Mouse (Mus musculus) left cerebral cortex, postnatal 36 days (tissue): ENCODE data around the gene Clrn3. TPM values are rescaled to one million over a fixed set of nuclear protein-coding genes. Genes with fewer than 3 reads are reported as not detected.

Experiments used
- DNase-seq, 2 experiments: peaks; one replicate each; pipeline ENCODE4 v3.0.0; 2021 to 2022; ENCODE audit warnings: low spot score in 2 of 2, mixed read lengths in 1 of 2
- intact Hi-C: fragments of 180-260 bp; cut with DNase I; formaldehyde crosslinking; loops from one replicate; pipeline ENCODE4 v1.15.1; 2025
- total RNA-seq, 2 experiments: library from RNA; stranded (reverse); gene quantifications; 2 replicates each; pipeline ENCODE4 v1.2.3; 2021

Clrn3 gene
- total RNA-seq, 2 experiments from 2014 or later = not detected

DNA sequence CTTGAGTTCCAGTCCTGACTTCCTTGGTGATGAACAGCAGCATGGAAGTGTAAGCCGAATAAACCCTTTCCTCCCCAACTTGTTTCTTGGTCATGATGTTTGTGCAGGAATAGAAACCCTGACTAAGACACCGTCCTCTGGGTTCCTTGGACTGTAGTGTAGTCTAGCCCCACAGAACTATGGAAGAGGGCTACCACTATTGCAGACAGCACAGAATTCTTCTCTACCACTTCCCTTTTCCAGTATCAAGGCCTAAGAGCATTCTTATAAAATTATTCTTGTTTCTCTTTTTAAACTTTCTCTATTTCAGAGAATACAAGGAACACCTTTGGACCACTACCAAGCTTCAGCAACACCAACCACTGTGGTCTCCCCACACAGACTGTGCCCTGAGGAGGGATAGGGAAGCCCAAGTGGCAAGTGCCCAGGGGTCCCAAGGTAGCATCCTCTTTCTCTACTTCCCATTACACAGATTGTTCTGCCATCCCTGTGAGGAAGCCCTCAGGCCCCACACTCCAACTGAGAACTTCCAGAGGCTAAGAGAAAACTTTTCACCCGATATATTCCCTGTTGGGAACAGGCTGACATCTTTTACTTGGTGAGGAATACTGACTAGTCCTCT lies 29.8 kb downstream of the Clrn3 start:
- intact Hi-C loops = no loop called here

DNA sequence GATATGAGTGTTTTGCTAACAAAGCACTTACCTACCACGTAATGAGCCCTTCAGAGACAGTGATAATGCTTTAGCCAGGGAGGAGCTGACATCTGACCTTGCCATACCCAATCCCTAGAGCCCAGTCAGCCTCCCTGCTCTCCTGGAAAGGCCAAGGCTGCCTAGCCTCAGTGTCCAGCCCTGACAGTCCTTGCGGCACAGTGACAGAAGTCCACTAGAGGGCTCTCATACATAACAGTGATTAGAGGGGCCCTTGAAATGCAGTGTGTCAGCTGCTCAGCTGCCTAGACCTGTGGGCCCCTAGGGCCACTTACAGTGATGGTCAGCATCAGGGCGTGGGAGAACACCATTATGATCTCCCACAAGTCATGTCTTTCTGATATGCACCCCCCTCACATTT lies 33.2 kb downstream of the Clrn3 start:
- no peak for DNase-seq
- intact Hi-C loops = no loop called here

More for the DNA sequence above, 29.8 kb downstream of the Clrn3 start:
- DNase-seq = no peak

DNA sequence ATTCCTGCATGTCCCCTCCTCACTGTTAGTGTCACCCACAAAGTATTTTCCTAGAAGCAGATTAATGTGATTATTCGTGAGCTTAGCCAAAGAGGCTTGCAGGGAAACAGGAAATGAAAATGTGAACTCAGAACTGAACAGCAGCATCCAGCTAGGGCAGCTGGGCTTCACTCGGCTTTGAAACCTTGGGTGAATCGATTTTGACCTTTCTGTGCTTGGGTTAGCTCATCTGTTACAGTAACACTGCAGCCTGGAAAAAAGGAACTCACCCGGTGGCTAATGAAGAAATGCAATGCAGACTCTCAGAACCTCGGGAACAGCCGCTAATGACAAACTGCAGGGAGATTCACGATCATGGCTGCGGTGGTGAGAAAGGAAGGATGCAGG lies 38.0 kb downstream of the Clrn3 start:
- intact Hi-C loops = loop anchor here (5.0 kb wide), 1 partner anchor 247 kb away; no protein-coding TSS in a partner anchor
- no peak for DNase-seq

DNA sequence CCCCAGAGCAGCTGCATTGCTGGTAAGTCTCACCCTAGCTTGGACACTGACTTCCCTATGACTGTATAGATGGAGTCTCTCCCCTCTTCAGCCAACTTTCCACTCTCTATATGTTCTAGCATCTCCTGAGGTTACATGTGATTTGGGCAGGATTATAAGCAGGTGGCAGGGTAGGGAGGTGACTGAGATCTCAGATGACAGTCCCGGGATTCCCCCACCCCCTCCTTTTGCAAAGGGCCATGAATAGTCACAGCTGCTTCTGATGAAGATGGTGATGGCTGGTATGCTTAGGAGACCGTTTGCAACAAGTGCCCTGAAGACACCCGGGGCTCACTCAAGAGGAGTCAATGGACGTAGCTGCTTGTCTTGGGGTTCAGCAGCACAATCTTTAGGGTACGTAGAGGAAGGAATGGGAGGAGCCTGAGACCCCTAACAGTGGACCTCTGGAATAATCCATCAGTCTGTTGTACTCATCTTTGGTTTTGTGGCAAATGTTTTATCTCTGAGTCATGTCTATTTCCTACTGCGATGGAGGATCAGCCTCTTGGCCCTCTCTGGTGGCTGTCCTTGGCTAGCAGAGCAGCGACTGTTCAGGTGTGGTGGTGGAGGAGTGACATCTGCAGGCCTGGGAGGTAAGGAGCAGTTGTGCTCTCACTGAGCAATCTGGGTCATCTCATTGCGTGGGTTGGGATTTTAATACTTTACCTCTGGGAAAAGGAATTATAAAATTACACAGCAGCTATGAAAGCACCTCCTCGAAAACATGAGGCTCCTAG lies 38.5 kb downstream of the Clrn3 start:
- DNase-seq = no peak
- intact Hi-C loops = loop anchor here (5.0 to 10.0 kb wide), 4 partner anchors 182 to 1805 kb away; partner anchors contain the start of gene Mmp21

DNA sequence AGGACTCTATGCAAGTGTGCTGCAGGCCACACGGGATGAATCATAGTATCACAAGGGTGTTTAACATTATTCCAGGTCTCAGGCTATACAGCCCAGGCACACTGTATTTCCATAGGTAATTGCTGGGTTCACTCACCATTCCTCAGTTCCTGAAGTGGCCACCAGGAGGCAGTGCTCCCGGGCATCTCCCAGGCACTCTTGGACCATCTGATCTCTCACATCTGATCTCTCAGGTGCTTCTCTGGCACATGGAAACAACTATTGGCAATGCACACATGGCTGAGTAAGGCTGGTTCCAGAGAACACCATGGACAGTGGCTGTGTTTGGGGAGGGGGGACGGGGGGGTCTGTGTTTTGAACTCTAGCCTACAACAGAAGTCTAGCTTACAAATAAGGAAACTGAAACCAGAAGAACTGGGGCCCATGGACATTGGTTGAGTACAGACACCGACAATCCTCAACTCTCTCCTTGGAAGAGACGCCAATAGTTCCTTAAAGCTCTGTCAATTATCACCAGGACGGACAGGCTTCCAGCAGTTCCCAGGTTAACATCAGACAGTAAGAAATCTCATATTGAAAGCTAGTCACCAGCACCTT lies 40.1 kb downstream of the Clrn3 start:
- intact Hi-C loops = loop anchor here (5.0 to 10.0 kb wide), 3 partner anchors 184 to 1804 kb away; partner anchors contain the start of gene Mmp21
- DNase-seq = no peak

DNA sequence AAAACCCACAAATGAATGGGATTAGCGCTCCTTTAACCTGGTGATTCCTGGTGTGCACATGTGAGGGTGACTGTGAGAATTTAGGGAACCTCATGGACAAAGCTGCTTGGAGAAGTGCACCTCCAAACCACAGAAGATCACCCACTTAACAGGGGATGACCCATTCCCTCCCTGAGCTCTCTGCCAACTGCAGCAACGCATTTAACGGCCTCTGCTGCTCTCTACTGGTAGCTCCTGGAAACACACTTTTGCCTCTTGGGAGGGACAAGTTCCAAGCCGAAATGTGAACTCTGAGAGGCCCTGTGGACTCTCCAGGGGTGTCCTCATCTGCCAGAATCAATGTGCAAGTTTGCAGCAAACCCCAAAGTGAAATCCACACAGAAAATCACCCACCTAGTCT lies 41.0 kb downstream of the Clrn3 start:
- intact Hi-C loops = loop anchor here (1.0 to 10.0 kb wide), 4 partner anchors 84 to 1803 kb away; partner anchors contain the start of gene Mmp21
- DNase-seq = peak; percentile 45

DNA sequence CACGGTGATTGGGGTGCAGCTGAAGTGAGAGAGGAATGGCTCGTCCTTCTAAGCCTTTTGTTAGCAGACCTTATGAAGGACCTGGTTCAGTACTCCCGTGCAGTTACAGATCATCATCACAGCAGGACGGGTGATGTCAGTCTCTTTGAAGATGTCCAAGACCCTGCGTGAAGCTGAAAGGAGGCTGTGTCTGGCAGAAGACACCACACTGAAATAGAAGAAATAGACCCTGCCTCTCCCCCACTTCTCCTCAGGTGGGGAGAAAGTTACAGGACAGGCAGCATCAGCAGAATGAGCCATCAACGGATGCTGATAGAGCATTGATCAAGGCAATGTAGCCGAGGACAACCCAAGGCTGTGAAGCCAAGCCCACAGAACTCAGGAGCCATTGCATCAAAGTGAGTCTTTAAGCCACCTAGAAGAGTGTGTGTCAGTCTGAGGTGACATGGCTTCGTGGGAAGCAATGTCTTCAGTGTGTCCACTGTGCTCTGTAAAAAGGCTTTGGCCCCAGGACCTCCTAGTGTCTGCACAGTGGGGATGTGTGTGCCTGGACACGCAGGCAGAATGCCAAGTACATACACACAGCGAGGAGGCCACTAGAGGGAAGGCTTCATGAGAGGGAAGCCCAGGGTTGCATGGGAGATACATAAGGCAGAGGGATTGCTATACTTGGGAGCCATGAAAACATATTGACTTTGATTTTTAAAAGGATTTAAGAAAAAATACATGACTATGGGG lies 41.6 kb downstream of the Clrn3 start:
- intact Hi-C loops = loop anchor here (1.0 to 10.0 kb wide), 4 partner anchors 84 to 1802 kb away; partner anchors contain the start of gene Mmp21

DNA sequence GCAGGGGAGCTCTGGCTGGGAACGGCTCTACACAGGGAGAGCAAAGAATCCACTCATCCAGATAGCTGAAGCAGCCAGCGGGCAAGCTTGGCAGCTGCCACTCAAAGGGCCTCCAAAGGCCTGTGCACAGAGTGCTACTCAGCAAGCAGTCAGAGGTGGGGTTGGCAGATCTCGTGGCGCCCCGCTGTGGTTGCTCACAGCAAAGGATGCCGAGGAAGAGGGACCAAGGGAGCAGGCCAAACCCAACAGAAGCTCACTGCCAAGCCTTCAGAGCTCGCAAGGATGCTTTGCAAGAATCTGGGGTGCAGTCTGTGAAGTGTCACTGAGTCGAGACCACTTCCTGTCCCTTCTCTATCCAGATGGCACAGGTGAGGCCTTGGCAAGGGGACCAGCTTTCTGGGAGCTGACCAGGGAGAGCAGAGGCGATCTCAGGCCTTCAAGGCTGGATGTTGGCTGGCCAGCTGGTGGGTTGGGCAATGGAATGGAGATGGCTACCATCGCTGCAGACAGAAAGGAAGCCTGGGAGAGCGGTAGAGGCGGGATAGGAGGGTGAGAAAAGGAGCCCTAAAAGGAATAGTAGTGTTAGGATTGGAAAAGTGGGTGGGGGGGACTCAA lies 42.6 kb downstream of the Clrn3 start:
- peak; percentile 23 to 38 for DNase-seq
- intact Hi-C loops = loop anchor here (5.0 to 10.0 kb wide), 3 partner anchors 186 to 1801 kb away; partner anchors contain the start of gene Mmp21

More for the DNA sequence above, 41.6 kb downstream of the Clrn3 start:
- DNase-seq = no peak

DNA sequence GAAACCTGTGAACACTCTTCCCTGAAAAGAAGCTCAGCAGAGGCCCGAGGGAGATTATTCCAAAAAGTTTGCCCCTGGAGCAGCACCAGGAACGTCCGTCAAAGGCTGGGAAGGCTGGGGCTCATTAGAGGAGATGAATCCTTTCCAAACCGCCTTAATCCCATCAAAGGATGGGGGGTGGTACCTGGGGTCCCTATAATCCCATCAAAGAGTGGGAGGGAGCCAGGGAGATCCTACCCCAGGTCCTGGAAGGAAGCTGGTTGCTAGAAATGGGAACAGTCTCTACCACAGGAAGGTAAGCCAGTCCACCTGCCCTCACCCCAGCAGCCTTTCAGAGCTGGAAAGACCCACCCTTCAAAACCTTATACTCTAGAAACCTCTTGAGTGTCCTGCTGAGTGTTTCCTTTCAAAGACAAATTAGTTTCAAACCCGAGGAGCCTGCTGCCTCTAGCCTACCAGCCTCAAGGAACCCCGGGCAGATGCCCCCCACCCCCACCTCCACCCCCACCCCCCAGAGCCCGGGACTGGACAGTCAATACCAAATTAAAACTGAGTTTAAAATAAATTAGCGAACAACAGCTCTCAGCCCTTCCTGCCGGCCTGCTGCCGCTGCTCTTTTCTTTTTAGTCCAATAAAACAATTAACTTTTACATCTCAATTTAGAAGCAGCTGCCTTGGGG lies 43.2 kb downstream of the Clrn3 start:
- DNase-seq = no peak
- intact Hi-C loops = loop anchor here (5.0 to 10.0 kb wide), 3 partner anchors 187 to 1800 kb away; partner anchors contain the start of gene Mmp21

DNA sequence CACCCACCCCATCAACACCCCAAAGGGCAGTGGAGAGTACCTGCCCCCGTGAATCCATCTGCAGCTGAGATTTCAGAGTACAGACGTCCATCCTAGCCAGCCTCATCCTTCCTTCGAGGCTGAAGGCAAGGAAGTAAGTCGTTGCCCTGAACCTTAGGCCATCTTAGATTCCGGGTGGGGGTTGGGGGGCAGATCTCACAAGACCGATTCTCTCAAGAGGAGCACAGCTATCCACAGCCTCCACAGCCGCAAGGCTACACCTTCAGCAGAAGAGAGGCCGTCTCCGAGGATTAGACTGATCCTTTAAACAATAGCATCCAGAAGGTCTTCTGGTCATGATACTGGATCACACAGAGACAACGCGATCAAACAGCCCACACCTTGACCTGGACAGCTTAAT lies 44.1 kb downstream of the Clrn3 start:
- DNase-seq = no peak
- intact Hi-C loops = loop anchor here (10.0 kb wide), 2 partner anchors 1630 to 1800 kb away; partner anchors contain the start of gene Mmp21

DNA sequence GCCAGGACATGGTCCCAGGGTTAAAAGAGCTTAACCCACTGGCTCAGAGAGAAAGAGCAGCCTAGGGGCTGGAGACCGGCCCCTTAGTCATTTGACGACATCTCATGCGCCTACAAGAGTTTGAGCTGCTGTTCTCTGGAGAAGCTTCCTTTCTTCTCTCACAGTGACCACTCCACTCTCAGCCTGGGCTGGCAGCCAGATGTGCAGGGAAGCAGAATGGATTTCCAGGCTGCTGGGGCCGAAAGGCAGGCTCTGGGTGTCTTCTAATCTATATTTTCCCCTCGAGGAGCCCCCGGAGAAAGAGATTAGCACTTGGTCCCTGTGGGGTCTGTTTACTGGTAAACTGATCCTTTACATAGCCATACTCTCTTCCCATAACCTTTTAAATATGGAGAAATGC lies 44.7 kb downstream of the Clrn3 start:
- intact Hi-C loops = loop anchor here (10.0 kb wide), 2 partner anchors 1629 to 1799 kb away; partner anchors contain the start of gene Mmp21
- DNase-seq = no peak

DNA sequence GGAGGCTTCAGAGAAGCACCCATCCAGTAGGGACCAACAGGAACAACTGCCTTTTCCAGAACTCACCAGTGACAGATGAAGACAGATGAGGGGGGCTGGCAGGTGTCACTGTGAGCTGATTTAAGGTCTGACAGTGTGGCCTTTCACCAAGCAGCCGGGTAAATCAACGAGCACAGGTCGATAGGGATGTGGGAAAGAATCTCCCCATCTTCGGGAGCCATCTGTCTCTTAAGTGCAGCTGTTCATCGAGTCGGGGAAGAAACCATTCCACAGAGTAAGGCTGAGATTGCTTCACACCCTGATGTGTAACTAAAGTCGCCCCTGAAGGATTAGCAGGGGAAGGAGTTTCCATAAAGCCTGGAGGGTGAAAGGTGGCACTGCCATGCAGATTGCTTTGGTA lies 47.3 kb downstream of the Clrn3 start:
- intact Hi-C loops = loop anchor here (10.0 kb wide), 2 partner anchors 1626 to 1796 kb away; partner anchors contain the start of gene Mmp21
- no peak for DNase-seq

DNA sequence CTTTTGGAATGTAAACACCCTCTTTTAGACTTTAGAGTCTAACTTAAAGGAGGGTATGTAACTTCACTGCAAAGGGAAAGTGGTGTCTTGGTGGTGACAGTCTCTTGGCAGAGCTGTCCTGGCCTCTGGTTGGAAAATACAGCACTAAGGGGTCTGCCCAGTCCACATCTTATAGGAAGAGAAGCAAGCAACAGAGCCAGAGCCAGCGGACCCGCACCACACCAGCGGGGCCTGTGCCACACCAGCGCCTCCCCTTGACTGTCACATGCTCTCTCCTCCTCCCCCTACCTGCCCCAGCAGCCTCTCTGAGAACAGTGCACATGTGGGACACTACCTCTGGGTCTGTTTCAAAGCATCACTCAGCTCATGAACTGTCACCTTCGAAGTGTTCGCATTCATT lies 48.5 kb downstream of the Clrn3 start:
- DNase-seq = no peak
- intact Hi-C loops = loop anchor here (10.0 kb wide), 2 partner anchors 1625 to 1795 kb away; partner anchors contain the start of gene Mmp21

DNA sequence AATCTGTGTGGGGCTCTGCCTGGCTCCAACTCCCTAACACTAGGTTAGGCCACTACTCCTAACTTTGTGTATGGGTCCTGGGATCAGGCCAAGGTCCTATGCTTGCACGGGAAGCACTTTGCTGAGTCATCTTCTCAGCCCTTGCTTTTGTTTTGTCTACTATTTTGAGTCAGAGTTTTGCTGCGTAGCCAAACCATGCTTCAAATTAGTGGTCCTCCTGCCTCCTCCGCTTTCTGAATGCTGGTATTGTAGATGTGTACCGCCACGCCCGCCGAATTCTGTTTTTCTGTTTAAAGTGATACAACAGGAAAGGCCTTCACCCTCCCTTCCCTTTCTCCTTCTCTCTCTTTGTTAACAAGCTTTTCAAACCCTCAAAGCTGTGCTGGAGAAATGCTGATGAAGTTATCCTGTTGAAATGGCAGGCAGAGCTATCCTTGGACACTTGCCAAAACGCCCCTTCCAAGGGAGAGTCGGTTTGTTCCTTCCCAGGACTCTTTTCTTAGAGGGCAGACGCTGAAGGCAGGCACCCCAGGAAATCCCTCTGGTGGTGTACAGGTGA lies 49.1 kb downstream of the Clrn3 start:
- intact Hi-C loops = no loop called here
- no peak for DNase-seq

DNA sequence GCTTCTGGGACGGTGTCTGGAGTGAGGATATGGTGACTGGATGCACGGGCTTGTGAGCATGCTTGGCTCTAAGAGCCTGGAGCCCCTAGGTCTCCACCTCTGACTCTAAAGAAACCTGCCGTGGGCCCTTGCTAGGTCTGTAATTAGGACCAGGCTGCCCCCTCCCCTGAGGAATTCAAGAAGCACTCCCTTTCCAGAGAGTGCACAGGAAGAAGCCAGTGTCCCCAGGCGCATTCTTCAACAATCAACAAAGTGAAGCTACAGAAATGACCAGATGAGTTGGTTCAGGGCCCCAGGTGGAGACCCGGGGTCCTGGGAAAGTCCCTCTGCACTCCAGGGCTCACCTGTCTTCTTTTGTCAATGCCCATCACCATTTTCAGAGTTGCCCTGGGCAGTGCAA lies 51.2 kb downstream of the Clrn3 start:
- no peak for DNase-seq
- intact Hi-C loops = no loop called here

DNA sequence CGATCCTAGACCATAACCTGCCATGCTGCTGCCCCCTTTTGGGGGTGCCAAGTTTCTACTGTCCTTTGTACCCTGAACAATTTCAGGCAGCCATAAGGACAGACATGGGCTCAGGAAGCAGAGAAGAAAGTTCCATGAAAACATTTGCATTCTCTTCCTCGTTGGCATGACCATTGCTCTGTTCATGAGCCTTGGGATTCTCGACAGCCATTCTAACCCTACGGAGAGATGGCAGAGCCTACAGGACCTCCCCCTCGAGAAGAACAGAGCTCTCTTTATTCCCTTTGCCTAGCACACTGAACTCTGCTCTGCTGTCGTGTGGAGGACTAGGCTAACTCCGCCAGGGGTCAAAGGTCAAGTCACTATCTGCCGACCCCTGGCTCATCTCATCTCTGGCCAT lies 52.5 kb downstream of the Clrn3 start:
- intact Hi-C loops = no loop called here
- DNase-seq = no peak

DNA sequence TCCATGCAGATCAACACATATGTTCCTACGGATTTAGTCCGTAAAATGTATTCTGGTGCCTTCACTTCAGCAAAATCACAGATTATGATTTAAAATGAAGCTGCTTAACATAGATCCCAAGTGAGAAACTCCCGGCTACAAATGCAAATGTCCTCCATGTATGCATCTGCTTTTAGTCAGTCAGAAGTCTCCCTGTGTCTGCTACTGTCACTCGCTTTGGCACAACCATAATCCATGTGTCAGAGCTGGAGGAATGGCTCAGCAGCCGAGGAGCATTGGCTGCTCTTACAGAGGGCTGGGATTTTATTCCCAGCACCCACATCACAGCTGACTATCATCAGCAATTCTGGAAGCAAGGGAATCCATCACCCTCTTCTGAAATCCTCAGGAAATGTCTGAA lies 58.1 kb downstream of the Clrn3 start:
- no peak for DNase-seq
- intact Hi-C loops = no loop called here

DNA sequence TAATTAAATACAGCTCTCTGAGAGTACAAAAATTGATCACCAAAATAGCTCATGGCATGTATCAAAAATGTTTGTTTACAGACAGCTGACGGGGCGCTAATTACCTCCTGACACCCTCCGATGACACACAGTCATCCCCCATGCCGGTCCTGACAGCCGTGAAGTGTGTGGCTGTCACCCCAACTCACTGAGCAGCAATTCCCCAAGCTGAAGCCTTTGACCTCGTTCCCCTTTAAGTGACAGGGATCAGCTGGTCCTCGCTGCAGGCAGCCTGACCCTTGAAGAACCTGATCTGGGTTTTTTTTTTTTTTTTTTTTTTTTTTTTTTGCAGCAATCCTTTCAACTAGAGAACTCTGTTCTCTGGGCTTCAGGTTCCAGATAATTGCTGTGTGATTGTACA lies 59.8 kb downstream of the Clrn3 start:
- intact Hi-C loops = no loop called here
- DNase-seq = no peak
